Mouse (Mus musculus) MEL (cell line): ENCODE measurements at regions not wholly inside any gene's neighbourhood (a gene's known extent, or its start where the extent isn't known, plus 50 kb on each side); places are given as distances from the start of the nearest gene placed in this dataset.

ENCODE experiments used
- CHD1 ChIP-seq: IDR thresholded peaks from 2 replicates; pipeline ENCODE4 v1.6.1; 2012; ENCODE audit warnings: low read depth, mild to moderate bottlenecking, inconsistent platforms, low read length, improper control_type of control experiment
- CTCF ChIP-seq, 3 experiments: IDR thresholded peaks in 2 of 3; conservative IDR thresholded peaks in 1 of 3; 2 replicates each; pipeline ENCODE4 v1.5.1; 2011 to 2012; ENCODE audit warnings: low read length in 3 of 3, low read depth in 2 of 3, mild to moderate bottlenecking in 2 of 3, improper control_type of control experiment in 1 of 3, inconsistent platforms in 1 of 3, mixed read lengths in 1 of 3, moderate library complexity in 1 of 3; ENCODE audit not compliant: control insufficient read depth in 1 of 3, insufficient read depth in 1 of 3, poor library complexity in 1 of 3, severe bottlenecking in 1 of 3
- NRF1 ChIP-seq: IDR thresholded peaks from 2 replicates; pipeline ENCODE4 v1.6.1; 2014; ENCODE audit warnings: low read depth, mild to moderate bottlenecking, inconsistent platforms, low read length, improper control_type of control experiment, moderate library complexity; ENCODE audit not compliant: poor library complexity, insufficient read depth, severe bottlenecking
- POLR2A ChIP-seq, 2 experiments: IDR thresholded peaks; 2 replicates each; pipeline ENCODE4 v1.6.1; 2011 to 2012; ENCODE audit warnings: low read length in 2 of 2, mild to moderate bottlenecking in 2 of 2, control low read depth in 1 of 2, improper control_type of control experiment in 1 of 2, low read depth in 1 of 2, moderate library complexity in 1 of 2; ENCODE audit not compliant: control insufficient read depth in 1 of 2, insufficient read depth in 1 of 2, poor library complexity in 1 of 2
- ZMIZ1 ChIP-seq: IDR thresholded peaks from 2 replicates; pipeline ENCODE4 v1.6.1; 2012; ENCODE audit warnings: low read depth, mild to moderate bottlenecking, inconsistent platforms, low read length, improper control_type of control experiment, moderate library complexity

DNA sequence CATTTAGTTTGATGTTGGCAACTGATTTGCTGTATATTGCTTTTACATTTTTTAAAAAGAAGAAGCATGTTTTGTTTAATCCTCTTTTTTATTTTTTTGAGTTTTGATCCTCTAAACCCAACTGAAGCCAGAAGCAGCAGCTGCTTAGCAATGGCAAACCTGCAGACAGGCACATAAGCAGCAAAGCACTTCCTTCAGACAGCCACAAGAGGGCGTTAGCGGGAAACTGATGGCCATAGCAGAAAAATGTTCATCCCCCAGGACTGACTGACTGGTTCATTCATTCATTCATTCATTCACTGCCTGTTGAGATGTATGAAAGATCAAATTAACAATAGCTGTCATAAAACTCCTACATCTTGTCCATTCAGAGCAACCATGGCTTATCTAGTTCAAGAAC lies 92.3 kb downstream of the Setd4 start:
- peak; percentile 26 to 38 (median 29); a peak in 3 of 6 replicates for TF ChIP-seq CTCF (IDR thresholded peaks at IDR 0.05 in 2 of 3, conservative IDR thresholded peaks at IDR 0.05 in 1 of 3; ENCODE audit: control insufficient read depth in 1 of 3, insufficient read depth in 1 of 3, low read depth in 2 of 3, low read length in 3 of 3, poor library complexity in 1 of 3, severe bottlenecking in 1 of 3)
- TF ChIP-seq ZMIZ1 = no peak
- TF ChIP-seq NRF1 = no peak
- no peak for TF ChIP-seq CHD1
- no peak for TF ChIP-seq POLR2A (IDR thresholded peaks at IDR 0.05; ENCODE audit: control insufficient read depth in 1 of 2, insufficient read depth in 1 of 2, low read depth in 1 of 2, low read length in 2 of 2, poor library complexity in 1 of 2)
